Mouse (Mus musculus) stomach, postnatal 0 days (tissue): ENCODE measurements around the gene Parp14.

Experiments used
- CTCF ChIP-seq: IDR thresholded peaks from 2 replicates; pipeline ENCODE4 v1.5.1; 2016; ENCODE audit warnings: antibody characterized with exemption, low read depth, mild to moderate bottlenecking, moderate library complexity
- EP300 ChIP-seq: optimal IDR thresholded peaks from 2 replicates; pipeline ENCODE3; 2016; ENCODE audit warnings: antibody characterized with exemption

GRCm38 (mm10) chr16:35807663-35807992 lies 63.7 kb downstream of the Parp14 start:
- TF ChIP-seq CTCF (no peak), EP300 (no peak)
